Mouse (Mus musculus): ENCODE results near the gene Sema4d. TPM values are rescaled to one million over a fixed set of nuclear protein-coding genes. Genes with fewer than 3 reads are reported as not detected.

The Sema4d gene
- polyA plus RNA-seq, 1 experiment from 2014 or later, result 20.3 TPM

DNA sequence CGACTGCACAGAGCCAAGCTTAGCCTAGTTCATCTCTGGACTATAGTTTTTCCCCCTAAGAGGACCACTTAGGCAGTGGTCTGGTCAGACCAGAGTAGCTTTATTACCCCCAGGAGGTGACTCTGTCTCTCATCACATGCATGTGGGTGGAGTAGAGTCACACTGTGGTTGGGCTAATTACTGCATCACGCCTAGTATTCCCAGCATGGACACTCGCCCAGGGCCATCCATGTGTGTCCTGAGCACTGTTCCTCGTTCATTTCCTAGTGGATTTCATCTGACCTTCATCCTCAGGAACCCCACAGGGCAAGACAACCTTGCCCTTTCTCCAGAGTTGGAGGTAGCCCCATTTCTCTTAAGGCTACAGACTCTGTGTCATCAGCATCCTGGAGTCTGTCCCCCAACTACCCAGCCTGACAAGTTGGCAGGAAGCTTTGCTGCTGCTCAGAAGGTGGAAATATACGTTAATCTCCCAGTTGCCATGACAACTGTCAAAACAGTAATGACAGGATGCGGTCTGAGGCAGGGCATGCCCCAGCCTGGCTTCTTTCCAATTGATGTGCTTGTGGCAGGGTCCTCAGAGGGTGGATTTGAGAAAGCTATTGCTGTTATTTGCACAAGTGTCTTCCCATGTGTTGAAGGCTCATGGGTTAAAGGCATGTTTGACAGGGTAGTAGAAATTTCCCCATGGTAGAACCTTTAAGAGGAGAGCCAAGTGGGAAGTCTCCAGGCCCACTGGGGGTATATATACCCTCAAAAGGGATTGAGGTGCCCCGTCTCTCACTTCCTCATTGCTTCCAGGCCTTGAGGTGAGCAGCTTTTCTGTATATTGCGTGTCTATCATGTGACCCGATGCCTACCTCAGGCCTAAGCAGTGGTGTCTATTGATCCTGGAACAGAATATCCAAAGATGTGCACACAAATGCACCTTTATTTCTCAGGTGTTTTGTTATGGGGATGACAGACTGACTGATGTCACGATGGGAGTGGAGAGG is 20.4 kb upstream of the Sema4d start:
- Histone ChIP-seq H3K4me1 (peaks cover 12% of the 10 kb centered on the region; the same call in 1 of the 2 replicates), H3K9me3 (replicated peaks) (no peaks in the 10 kb centered on the region), H3K27me3 (peaks cover 3% of the 10 kb centered on the region; the same call in 1 of the 2 replicates), H3K9ac (no peak overlapping the region), H3K4me3 (replicated peaks) (no peak overlapping the region), H3K4me2 (no peak overlapping the region), H3K36me3 (no peaks in the 10 kb centered on the region), H3K27ac (no peak overlapping the region)
- 0 out of 2 replicates have a peak, but pooled peaks have one; percentile 25 for ATAC-seq (replicated peaks; ENCODE audit: low FRiP score)
- 49% methylated on average over 10 of the region's 10 CpGs for WGBS

DNA sequence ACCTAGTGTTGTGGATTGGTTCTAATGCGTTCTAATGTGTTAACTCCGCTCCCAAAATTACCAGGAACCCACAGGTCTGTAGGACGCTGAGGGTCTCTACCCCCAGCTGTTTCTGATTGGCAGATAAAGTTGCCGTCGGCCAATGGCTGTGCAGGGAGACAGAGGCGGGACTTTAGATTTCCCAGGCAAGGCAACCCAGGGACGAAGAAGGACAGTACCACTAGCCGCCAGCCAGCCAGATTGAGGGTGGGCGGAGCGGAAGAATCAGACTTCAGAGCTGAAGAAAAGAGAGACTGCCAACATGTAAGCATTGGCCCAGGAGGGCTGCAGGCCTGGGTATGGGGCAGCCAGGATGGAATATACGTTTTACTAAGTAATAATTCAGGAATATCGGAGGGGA is 14.6 kb upstream of the Sema4d start:
- no peak for ATAC-seq (replicated peaks; ENCODE audit: low FRiP score)

DNA sequence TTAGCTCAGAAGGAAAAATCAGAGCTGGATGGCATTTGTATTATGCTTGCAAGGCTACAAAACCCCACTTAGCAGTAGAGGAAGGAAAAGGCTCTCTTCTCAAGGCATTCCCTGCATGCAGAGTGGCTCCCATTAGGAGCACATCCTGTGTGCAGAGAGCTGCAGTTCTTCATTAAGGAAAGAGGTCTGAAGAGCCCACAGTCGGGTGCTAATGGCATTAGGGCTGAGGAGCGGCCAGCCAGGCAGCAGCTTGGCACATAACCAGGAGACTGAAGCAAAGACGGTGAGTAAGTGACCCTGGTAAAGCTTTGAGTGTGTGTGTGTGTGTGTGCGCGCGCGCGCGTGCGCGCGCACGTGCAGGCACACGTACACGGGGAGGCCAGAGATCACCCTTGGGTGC is 12.7 kb upstream of the Sema4d start:
- Histone ChIP-seq H3K4me1 (peaks cover 3% of the 10 kb centered on the region; the same call in 1 of the 2 replicates), H3K9me3 (replicated peaks) (no peaks in the 10 kb centered on the region), H3K4me3 (replicated peaks) (no peak overlapping the region), H3K27ac (no peak overlapping the region), H3K36me3 (no peaks in the 10 kb centered on the region), H3K27me3 (no peaks in the 10 kb centered on the region; the same call in 1 of the 2 replicates), H3K9ac (no peak overlapping the region), H3K4me2 (no peak overlapping the region)
- ATAC-seq (replicated peaks; ENCODE audit: low FRiP score), result no peak
- WGBS, result 77% methylated on average over 15 of the region's 15 CpGs

More for the DNA sequence above, 14.6 kb upstream of the Sema4d start:
- Histone ChIP-seq H3K36me3 (no peaks in the 10 kb centered on the region), H3K9me3 (replicated peaks) (no peaks in the 10 kb centered on the region), H3K4me2 (no peak overlapping the region), H3K4me3 (replicated peaks) (no peak overlapping the region), H3K27me3 (peaks cover 3% of the 10 kb centered on the region), H3K4me1 (peaks cover 3% of the 10 kb centered on the region; the same call in 1 of the 2 replicates), H3K9ac (no peak overlapping the region), H3K27ac (no peak overlapping the region)
- 35% methylated on average over 12 of the region's 12 CpGs for WGBS

DNA sequence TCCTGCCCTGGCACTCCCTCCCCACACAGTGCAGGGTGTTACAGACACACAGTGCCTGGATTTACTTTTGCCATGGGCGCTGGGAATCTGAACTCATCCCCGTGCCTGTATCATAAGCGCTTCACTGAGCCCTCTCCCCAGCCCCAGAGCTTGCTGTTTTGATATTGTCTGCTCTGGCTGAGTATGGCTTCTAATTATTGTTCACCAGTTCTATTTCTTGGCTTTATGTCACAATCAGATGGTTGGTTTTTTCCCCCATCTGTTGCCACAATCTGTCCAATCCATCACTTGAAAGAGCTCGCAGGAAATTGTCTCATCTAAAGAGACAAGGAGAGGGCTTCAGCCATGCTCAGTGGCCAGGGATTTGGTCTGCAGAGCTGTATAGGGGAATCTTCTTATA is 12.1 kb upstream of the Sema4d start:
- H3K36me3 ChIP-seq, result no peaks in the 10 kb centered on the region
- WGBS, result 68% methylated on average over 4 of the region's 4 CpGs
- H3K4me1 ChIP-seq, result peaks cover 3% of the 10 kb centered on the region; the same call in 1 of the 2 replicates
- no peak overlapping the region for H3K9ac ChIP-seq
- no peak for ATAC-seq (replicated peaks; ENCODE audit: low FRiP score)
- no peak overlapping the region for H3K27ac ChIP-seq
- no peaks in the 10 kb centered on the region; the same call in 1 of the 2 replicates for H3K27me3 ChIP-seq
- no peak overlapping the region for H3K4me2 ChIP-seq
- H3K4me3 ChIP-seq (replicated peaks), result no peak overlapping the region
- H3K9me3 ChIP-seq (replicated peaks), result no peaks in the 10 kb centered on the region

DNA sequence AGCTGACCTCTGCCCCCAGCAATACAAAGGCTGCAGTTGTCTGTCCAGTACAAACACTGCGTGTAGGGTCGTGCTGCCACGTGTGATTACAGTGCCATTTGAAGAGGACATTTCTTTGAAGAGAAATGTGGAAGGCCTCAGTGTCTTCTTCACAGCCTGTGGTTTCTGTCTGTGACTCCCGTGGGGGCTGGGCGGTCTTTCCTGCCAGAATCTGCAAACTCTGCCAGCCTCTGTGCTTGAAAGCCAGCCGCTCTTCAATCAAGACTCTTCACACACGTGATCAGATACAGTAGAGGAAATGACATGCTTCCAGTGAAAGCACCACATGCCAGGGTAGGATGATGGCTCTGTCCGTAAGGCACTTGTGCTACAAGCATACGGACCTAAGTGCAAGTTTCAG is 7.4 kb upstream of the Sema4d start:
- 61% methylated on average over 9 of the region's 9 CpGs for WGBS

DNA sequence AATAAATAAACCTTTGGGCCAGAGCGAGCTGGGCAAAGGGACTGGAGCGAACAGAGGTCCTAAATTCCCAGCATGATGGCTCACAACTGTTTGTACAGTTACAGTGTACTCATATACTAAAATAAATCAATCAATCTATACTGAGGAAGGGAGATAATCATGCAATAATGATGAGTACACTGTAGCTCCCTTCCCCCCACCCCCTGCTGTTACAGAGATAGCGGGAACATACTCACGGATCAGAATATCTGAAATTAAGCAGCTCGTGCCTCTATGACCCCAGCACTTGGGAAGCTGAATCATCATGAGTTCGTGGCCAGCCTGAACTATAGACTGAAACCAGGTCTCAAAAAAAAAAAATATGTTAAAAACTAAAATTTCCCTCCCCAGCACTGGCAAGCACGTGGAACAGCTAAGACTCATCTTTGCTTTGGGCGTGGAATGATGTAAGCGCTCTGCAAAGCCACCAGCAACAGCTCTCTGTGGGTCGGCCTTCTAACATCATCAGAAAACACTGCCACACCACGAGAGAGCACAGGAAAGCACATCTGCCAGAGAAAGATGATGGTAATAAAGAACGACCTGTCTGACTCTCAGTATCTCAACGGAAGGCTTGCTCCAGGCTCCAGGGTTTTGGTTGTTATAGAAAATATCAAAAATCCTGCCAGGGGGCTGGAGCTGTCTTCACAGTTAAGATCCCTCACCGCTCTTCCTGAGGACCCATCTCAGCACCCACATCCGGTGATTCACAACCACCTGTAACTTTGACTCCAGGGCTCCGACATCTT is 6.4 kb upstream of the Sema4d start:
- Histone ChIP-seq H3K4me1 (no peaks in the 10 kb centered on the region), H3K4me3 (replicated peaks) (no peak overlapping the region), H3K27ac (no peak overlapping the region), H3K36me3 (no peaks in the 10 kb centered on the region), H3K4me2 (no peak overlapping the region), H3K9me3 (replicated peaks) (no peaks in the 10 kb centered on the region), H3K9ac (no peak overlapping the region), H3K27me3 (no peaks in the 10 kb centered on the region)
- no peak for ATAC-seq (replicated peaks; ENCODE audit: low FRiP score)
- 81% methylated on average over 16 of the region's 16 CpGs for WGBS

More for the DNA sequence above, 7.4 kb upstream of the Sema4d start:
- Histone ChIP-seq H3K9ac (no peak overlapping the region), H3K4me1 (no peaks in the 10 kb centered on the region), H3K27ac (no peak overlapping the region), H3K4me3 (replicated peaks) (no peak overlapping the region), H3K9me3 (replicated peaks) (no peaks in the 10 kb centered on the region), H3K4me2 (no peak overlapping the region), H3K36me3 (no peaks in the 10 kb centered on the region), H3K27me3 (no peaks in the 10 kb centered on the region)
- ATAC-seq (replicated peaks; ENCODE audit: low FRiP score), result no peak

DNA sequence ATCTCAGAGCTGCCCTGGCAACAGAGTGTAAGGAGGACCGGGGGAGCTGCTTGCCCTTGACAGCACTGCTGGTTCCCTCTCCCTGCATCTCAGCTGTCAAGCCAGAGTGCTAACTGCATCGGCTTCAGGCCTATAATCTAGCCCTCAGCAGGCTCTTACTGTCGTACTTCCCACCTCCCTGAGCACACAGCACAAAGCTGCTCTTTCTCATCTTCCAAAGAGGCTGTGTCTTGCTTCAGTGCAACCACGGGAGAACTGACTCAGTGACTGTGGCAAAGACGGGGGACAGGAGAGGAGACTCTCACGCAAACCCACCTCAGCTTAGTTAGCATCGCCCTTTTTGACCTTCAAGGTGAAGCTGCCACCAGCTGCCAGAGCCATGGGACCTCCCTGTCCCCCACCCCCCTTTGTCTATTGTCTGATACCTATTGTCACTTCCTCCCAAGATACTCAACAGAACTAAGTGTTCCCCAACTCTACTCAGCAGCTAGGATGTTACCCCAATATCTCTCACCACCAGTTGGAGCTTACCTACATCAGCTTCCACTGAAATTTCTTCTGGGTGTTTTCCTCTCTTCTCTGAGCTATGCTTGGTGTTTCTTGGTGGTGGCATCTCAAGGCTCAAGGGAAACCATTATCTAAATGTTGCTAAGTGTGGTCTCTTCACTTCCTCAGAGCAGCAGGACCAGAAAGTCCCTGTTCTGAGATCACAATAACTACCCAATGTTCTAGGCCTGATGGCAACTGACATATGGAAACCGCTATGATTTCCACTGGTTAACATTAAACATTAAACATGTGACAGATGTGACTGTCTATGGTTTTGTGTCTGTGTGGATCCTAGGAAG is 4.6 kb upstream of the Sema4d start:
- Histone ChIP-seq H3K4me3 (replicated peaks) (no peak overlapping the region), H3K4me1 (peaks cover 5% of the 10 kb centered on the region), H3K4me2 (no peak overlapping the region), H3K27ac (no peak overlapping the region), H3K9me3 (replicated peaks) (no peaks in the 10 kb centered on the region), H3K36me3 (no peaks in the 10 kb centered on the region), H3K27me3 (peaks cover 2% of the 10 kb centered on the region; the same call in 1 of the 2 replicates), H3K9ac (no peak overlapping the region)
- ATAC-seq (replicated peaks; ENCODE audit: low FRiP score), result no peak
- WGBS, result 57% methylated on average over 8 of the region's 8 CpGs

DNA sequence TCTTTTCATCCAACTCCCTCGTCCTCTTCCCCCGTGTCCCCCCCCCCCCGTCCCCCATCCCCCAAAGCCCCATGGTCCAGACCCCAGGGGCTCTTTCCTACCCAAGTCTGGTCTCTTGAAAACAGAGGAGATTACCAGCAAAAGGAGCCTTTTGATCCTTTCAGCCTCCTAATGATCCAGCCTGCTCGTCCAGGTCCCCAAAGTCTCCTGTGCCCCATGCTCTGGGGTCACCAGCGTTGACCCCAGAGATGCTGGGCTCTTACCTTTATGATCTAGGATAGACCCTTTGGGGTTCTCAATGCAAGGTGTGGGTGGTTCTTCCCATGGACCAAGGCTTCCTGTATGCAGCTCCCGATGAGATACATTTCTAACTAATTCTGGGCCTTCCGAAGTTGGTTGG is 401 bp upstream of the Sema4d start:
- ATAC-seq (replicated peaks; ENCODE audit: low FRiP score), result peak; percentile 18; the same call in 1 of the 2 replicates
- Histone ChIP-seq H3K4me3 (replicated peaks) (peak overlapping the region; percentile 84), H3K27ac (no peak overlapping the region), H3K9ac (no peak overlapping the region), H3K4me2 (peak overlapping the region; percentile 98), H3K4me1 (peaks cover 30% of the 10 kb centered on the region), H3K9me3 (replicated peaks) (no peaks in the 10 kb centered on the region), H3K36me3 (no peaks in the 10 kb centered on the region), H3K27me3 (peaks cover 23% of the 10 kb centered on the region)
- 49% methylated on average over 5 of the region's 7 CpGs for WGBS

DNA sequence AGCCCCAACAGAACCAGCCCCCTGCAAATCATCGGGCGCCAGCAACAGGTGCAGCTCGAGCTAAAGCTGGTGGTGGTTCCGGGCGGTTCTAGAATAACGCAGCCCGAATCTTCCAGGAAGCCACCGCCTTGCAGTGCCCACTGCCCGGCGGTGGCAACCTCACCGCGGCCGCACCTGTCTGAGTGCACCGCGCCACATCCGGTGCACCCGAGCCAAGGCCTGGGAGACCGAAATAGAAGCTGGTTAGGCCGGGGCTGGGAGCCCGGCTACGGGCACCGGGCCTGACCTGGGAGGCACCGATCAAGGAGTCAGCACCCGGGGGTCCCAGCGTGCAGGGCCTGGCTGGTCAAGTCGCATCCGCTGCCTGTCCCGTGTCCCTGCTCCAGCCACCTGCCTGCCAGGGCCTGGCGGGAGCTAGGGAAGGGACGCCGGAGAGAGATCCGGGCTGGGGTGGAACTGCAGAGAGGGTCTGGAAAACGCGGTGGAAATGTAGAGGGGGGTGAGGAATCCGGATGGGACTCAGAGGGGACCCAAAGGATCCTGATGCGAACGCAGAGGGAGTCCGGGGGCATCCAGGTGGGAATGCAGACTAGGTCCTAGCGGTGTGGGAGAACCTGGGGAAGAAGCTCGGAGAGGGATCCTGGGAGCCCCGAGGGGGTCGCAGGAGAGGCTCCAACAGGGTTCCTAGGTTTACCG is 670 bp downstream of the Sema4d start:
- Histone ChIP-seq H3K27me3 (peaks cover 23% of the 10 kb centered on the region), H3K36me3 (no peaks in the 10 kb centered on the region), H3K9me3 (replicated peaks) (no peaks in the 10 kb centered on the region), H3K9ac (peak overlapping the region; percentile 77), H3K4me1 (peaks cover 30% of the 10 kb centered on the region), H3K27ac (peak overlapping the region; percentile 73), H3K4me2 (peak overlapping the region; percentile 98), H3K4me3 (replicated peaks) (peak overlapping the region; percentile 84)
- peak; percentile 41 for ATAC-seq (replicated peaks; ENCODE audit: low FRiP score)
- under 1% methylated on average over 43 of the region's 43 CpGs for WGBS

DNA sequence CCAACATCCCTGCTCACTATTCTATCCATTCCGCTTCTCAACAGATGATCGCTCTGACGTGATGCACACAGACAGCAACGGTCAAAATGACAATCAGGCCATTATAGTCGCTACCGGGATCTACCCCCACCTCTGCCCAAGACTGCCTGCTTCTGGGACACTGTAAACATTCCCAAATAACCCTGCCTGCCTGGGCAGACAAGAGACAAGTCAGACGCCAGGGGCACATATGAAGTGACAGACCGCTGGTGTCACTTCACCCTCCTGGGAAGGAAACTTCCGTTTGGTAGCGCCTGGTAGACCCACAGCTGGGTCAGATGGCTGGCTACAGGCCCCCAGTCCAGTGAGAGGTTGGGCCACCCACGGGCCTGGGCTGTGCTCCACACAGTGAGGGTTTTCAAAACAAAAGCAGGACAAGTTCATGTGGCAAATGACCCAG is 1.4 kb downstream of the Sema4d start:
- Histone ChIP-seq H3K4me2 (peak overlapping the region; percentile 98), H3K4me1 (peaks cover 33% of the 10 kb centered on the region), H3K4me3 (replicated peaks) (peak overlapping the region; percentile 84), H3K9me3 (replicated peaks) (no peaks in the 10 kb centered on the region), H3K36me3 (no peaks in the 10 kb centered on the region), H3K9ac (peak overlapping the region; percentile 77), H3K27me3 (peaks cover 23% of the 10 kb centered on the region), H3K27ac (0 out of 2 replicates have a peak overlapping the region, but pooled peaks have one; percentile 73)
- ATAC-seq (replicated peaks; ENCODE audit: low FRiP score), result no peak
- 24% methylated on average over 11 of the region's 11 CpGs for WGBS
